Mouse (Mus musculus) hindbrain, embryonic 13.5 days (tissue): ENCODE data around the gene Slc12a7. TPM values are rescaled to one million over a fixed set of nuclear protein-coding genes. Genes with fewer than 3 reads are reported as not detected.
"Not testable (repeated sequence)": the region's sequence is repeated elsewhere in the genome, so short reads cannot be mapped to it uniquely, and the experiment has no call there.

Experiments
- ATAC-seq: fragments of 200-750 bp; cut with Nextera tagmentation; 2 replicates; pipeline ENCODE4 v1.8.0; 2017; ENCODE audit warnings: moderate TSS enrichment; ENCODE audit not compliant: low FRiP score
- H3K27ac ChIP-seq: fragments of 300-500 bp; sonication (generic); 2 replicates; pipeline ENCODE4 v1.5.1; 2015; ENCODE audit warnings: inconsistent platforms, mild to moderate bottlenecking, moderate library complexity
- H3K27me3 ChIP-seq: fragments of 300-500 bp; sonication (generic); 2 replicates; pipeline ENCODE4 v1.6.1; 2015; ENCODE audit warnings: mild to moderate bottlenecking, inconsistent platforms
- H3K36me3 ChIP-seq: fragments of 300-500 bp; sonication (generic); 2 replicates; pipeline ENCODE4 v1.6.1; 2015; ENCODE audit warnings: mild to moderate bottlenecking, inconsistent platforms
- H3K4me1 ChIP-seq: fragments of 300-500 bp; sonication (generic); replicated peaks from 2 replicates; pipeline ENCODE4 v1.6.1; 2015; ENCODE audit warnings: inconsistent platforms
- H3K4me2 ChIP-seq: fragments of 300-500 bp; sonication (generic); 2 replicates; pipeline ENCODE4 v1.6.1; 2015; ENCODE audit warnings: inconsistent platforms, mild to moderate bottlenecking, moderate library complexity
- H3K4me3 ChIP-seq: fragments of 300-500 bp; sonication (generic); 2 replicates; pipeline ENCODE4 v1.5.1; 2015; ENCODE audit warnings: mild to moderate bottlenecking, inconsistent platforms
- H3K9ac ChIP-seq: fragments of 300-500 bp; sonication (generic); 2 replicates; pipeline ENCODE4 v1.6.1; 2015; ENCODE audit warnings: mild to moderate bottlenecking, inconsistent platforms
- H3K9me3 ChIP-seq: fragments of 300-500 bp; sonication (generic); 2 replicates; pipeline ENCODE4 v1.6.1; 2016; ENCODE audit warnings: inconsistent platforms
- WGBS: fragments of 180-500 bp; shearing (Covaris S2); methylation state at CpG from one replicate; pipeline ENCODE4 v1.1.7; 2015; 5-methylcytosine and 5-hydroxymethylcytosine counted together
- polyA plus RNA-seq: library from polyadenylated mRNA; unstranded; fragments of >200 nt; fragmentation: Nextera tagmentation; extraction: Ambion mirVana; gene quantifications from 2 replicates; pipeline ENCODE4 v1.2.1, GENCODE M21; 2015

Gene Slc12a7
- polyA plus RNA-seq, 1 experiment from 2014 or later: 14.3 TPM

DNA sequence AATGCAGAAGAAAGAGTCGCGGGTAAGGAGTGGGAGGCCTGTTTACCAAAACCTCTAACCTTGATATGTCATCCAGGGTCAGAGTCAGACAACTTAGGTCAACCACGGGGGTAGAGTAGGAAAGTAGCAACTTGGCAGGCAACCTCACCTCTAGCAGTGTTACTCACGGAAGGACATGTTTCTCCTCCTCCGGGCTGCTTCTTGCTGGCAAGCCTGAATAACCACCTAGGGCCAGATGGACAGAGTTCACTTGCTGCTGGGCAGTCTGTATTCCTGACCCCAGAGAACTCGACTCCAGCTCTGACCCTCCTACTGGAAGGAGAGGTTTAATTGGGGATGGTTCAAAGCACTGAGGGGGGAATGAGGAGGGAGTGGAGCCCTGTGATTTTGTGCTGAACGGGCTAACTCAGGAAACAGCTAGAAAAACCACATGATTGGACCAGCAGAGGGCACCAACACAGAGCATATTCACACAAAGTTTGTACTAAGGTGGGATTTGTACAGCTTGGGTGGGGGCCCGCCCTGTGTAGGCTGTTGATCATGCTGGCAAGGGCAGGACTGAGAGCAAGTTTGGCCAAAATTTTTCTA is 9.7 kb upstream of the Slc12a7 start:
- H3K4me1 ChIP-seq: no peaks in the 10 kb centered on the region; the same call in 1 of the 2 replicates
- H3K9ac ChIP-seq: no peak overlapping the region
- no peaks in the 10 kb centered on the region for H3K27me3 ChIP-seq
- ATAC-seq: 0 out of 2 replicates have a peak, but pooled peaks have one; percentile 36
- H3K4me2 ChIP-seq: no peak overlapping the region
- no peaks in the 10 kb centered on the region for H3K36me3 ChIP-seq
- H3K27ac ChIP-seq: no peak overlapping the region
- no peak overlapping the region for H3K4me3 ChIP-seq
- WGBS: 42% methylated on average over 8 of the region's 8 CpGs
- no peaks in the 10 kb centered on the region for H3K9me3 ChIP-seq

DNA sequence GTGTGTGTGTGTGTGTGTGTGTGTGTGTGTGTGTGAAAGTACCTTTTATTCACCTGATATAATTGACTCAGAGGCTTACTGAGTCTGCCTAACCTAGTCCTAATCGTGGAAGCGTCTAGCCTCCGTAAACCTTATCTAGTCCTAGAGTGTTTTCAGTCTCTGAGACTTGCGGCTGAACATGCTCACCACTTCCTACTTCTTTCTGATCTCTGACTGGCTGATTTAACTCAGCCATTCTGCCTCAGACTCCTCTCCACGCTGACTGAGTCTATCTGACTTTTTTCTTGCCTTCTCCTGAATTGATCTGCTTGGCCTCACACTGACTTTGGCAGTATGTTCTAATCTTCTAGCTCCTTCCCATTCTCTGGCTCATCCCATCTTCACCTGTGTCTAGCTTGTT is 7.6 kb upstream of the Slc12a7 start:
- WGBS: 88% methylated on average over 5 of the region's 5 CpGs
- Histone ChIP-seq H3K4me1 (no peaks in the 10 kb centered on the region; the same call in 1 of the 2 replicates), H3K36me3 (no peaks in the 10 kb centered on the region), H3K27ac (no peak overlapping the region), H3K9ac (no peak overlapping the region), H3K27me3 (no peaks in the 10 kb centered on the region), H3K9me3 (no peaks in the 10 kb centered on the region), H3K4me3 (no peak overlapping the region), H3K4me2 (no peak overlapping the region)
- ATAC-seq: no peak

DNA sequence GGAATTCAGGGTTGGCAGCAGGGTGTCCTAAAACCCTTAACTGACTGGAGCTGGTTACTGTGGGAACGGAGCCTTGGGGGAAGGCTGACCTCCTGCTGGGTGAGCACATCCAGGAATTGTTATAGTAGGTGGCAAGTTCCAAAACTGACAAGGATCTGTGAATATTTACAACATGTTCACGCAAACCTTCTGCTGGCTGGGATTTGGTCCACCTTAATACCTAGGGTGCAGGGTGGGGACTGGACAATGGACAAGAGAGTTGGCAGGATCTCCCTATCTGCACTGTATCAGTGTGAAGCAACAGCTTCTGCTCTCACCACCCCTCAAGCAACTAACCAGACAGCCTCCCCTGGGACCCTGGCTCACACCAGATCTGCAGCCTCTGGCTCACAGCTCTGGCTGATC is 5.3 kb upstream of the Slc12a7 start:
- H3K36me3 ChIP-seq: no peaks in the 10 kb centered on the region
- no peak overlapping the region for H3K27ac ChIP-seq
- no peak overlapping the region for H3K9ac ChIP-seq
- H3K27me3 ChIP-seq: peaks cover 7% of the 10 kb centered on the region
- 18% methylated on average over 2 of the region's 2 CpGs for WGBS
- H3K4me1 ChIP-seq: peaks cover 5% of the 10 kb centered on the region
- ATAC-seq: no peak
- no peaks in the 10 kb centered on the region for H3K9me3 ChIP-seq
- no peak overlapping the region for H3K4me3 ChIP-seq
- no peak overlapping the region for H3K4me2 ChIP-seq

DNA sequence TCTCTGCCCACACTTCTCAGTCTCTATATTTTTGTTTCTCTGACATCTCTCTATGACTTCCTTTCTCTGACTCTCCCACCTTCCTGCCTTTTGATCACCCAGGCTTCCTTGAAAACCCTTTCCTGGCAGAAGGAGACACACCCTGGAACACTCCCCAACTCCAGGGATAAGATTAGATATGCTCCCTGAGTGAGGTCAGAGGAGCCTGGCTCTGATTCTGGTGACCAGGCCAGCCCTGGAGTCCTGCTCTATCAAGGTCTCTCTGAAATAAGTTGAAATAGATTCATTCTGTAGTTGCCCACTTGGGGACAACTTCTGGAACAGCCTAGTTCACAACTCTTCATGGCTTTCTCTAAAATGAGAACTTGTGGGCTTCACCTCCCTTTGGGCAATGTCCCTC is 4.3 kb upstream of the Slc12a7 start:
- H3K4me1 ChIP-seq: peaks cover 11% of the 10 kb centered on the region
- no peak overlapping the region for H3K4me2 ChIP-seq
- no peak overlapping the region for H3K4me3 ChIP-seq
- no peak overlapping the region for H3K9ac ChIP-seq
- no peak for ATAC-seq
- H3K27me3 ChIP-seq: peaks cover 15% of the 10 kb centered on the region
- H3K36me3 ChIP-seq: no peaks in the 10 kb centered on the region
- no peak overlapping the region for H3K27ac ChIP-seq
- no peaks in the 10 kb centered on the region for H3K9me3 ChIP-seq

DNA sequence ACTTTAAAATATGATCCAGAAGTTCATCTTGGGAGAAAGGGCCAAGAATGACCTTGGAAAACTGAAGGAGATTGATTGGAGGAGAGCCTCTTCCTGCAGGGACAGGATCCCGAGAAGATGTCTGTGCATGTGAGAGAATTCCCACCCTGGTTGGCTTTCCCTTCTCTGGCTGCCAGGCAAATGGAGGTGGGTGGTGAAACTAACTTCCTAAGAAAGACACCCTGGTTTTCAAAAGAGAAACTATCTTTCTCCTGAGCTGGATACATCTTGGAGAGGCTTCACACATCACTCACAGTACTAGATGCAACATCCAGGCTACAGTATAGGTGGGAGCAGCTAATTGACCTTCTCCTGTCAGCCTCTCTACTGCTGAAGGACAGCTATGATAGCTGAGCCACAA is 2.0 kb upstream of the Slc12a7 start:
- no peak for ATAC-seq

DNA sequence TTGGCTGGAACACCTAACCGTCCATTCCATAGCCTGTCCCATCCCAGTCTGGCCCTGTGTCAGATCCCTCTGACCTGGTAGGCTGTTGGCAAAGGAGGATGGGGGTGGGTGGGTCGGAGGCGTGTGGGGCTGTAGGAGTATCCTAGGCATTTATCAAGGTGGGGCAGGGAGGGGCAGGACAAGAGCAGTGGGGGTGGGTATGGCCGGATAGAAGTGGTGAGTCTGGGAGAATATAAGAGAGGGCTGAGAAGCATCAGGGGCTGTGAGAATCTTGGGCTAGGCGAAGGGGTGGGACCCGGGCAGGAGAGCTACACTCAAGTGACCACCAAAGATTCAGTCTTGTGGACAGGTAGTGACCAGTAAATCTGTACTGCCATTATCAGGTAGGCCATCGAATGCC is 659 bp upstream of the Slc12a7 start:
- Histone ChIP-seq H3K27me3 (peaks cover 31% of the 10 kb centered on the region), H3K4me2 (peak overlapping the region; percentile 68), H3K9ac (peak overlapping the region; percentile 66; the same call in 1 of the 2 replicates), H3K36me3 (no peaks in the 10 kb centered on the region), H3K9me3 (no peaks in the 10 kb centered on the region), H3K27ac (no peak overlapping the region), H3K4me1 (peaks cover 11% of the 10 kb centered on the region), H3K4me3 (peak overlapping the region; percentile 40)
- ATAC-seq: peak; percentile 37; the same call in 1 of the 2 replicates
- 71% methylated on average over 7 of the region's 7 CpGs for WGBS

More for the DNA sequence above, 2.0 kb upstream of the Slc12a7 start:
- Histone ChIP-seq H3K4me1 (peaks cover 11% of the 10 kb centered on the region), H3K27me3 (peaks cover 31% of the 10 kb centered on the region), H3K4me2 (no peak overlapping the region), H3K4me3 (no peak overlapping the region), H3K9me3 (no peaks in the 10 kb centered on the region), H3K27ac (no peak overlapping the region), H3K9ac (no peak overlapping the region), H3K36me3 (no peaks in the 10 kb centered on the region)
- 79% methylated on average over 1 of the region's 1 CpGs for WGBS

DNA sequence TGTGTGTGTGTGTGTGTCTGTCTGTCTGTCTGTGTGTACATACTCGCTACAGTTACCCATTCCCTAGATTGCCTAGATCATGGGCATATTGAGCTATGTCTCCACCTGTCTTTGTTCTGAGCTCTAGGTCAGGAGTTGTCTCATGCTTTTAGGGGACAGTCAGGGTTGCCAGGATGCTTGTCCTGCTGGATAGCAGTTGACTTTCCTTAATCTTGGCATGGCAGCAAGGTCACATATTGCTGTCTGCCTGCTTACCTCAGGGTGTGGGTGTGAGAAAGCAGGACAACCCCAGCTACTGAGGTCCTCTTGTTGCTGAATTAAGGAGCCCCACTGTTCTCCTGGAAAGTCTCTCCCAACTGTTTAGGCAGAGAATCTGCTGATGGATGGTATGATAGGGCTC is 1.5 kb downstream of the Slc12a7 start:
- Histone ChIP-seq H3K9me3 (no peaks in the 10 kb centered on the region), H3K36me3 (no peaks in the 10 kb centered on the region), H3K4me3 (no peak overlapping the region), H3K27me3 (peaks cover 31% of the 10 kb centered on the region), H3K9ac (no peak overlapping the region), H3K27ac (no peak overlapping the region), H3K4me2 (no peak overlapping the region), H3K4me1 (peaks cover 11% of the 10 kb centered on the region)
- WGBS: 81% methylated on average over 1 of the region's 1 CpGs
- ATAC-seq: no peak

DNA sequence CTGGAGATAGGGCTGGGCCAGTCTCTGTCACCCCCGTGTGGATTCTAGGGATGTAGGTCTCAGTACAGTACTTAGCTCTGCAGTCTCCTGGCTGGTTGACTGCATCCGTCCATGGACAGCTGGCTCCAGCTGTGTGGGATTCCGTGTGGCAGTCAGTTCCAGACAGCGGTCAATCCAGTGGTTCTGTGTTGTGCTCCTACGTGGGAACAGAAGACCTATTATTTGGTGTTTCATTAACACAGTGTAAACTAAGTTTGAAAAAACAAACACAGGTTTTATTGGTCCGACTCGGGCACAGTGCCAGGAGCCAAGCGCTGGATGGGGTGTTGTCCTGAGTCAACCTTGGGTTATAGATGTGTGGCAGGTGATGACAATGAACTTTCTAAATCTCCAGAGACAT is 2.4 kb downstream of the Slc12a7 start:
- Histone ChIP-seq H3K4me3 (no peak overlapping the region), H3K9ac (no peak overlapping the region), H3K9me3 (no peaks in the 10 kb centered on the region), H3K4me2 (no peak overlapping the region), H3K27ac (no peak overlapping the region), H3K4me1 (peaks cover 11% of the 10 kb centered on the region), H3K36me3 (no peaks in the 10 kb centered on the region), H3K27me3 (peaks cover 31% of the 10 kb centered on the region)
- WGBS: 86% methylated on average over 8 of the region's 8 CpGs
- ATAC-seq: no peak

DNA sequence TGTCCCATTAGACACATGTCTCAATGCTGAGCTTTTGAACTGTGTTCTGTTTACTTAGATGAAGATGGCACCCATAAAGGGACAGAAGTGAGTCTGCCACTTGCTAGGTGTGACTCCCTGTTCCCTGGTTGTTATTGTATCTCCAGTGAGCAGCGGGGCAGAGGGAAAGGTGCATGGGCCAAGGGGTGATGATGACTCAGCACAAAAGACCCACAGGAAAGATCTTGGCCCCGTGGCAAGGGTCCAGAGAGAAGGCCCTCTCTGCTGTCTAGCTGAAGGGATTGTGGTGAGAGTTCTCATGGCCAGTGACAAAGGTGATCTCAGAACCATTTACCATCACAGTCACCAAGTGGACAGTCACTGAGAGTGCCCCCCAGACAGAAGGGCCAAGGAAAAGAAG is 3.0 kb downstream of the Slc12a7 start:
- WGBS: 84% methylated on average over 2 of the region's 2 CpGs
- Histone ChIP-seq H3K27me3 (peaks cover 31% of the 10 kb centered on the region), H3K4me2 (no peak overlapping the region), H3K36me3 (no peaks in the 10 kb centered on the region), H3K9ac (no peak overlapping the region), H3K27ac (no peak overlapping the region), H3K4me1 (peaks cover 11% of the 10 kb centered on the region), H3K4me3 (no peak overlapping the region), H3K9me3 (no peaks in the 10 kb centered on the region)
- no peak for ATAC-seq

DNA sequence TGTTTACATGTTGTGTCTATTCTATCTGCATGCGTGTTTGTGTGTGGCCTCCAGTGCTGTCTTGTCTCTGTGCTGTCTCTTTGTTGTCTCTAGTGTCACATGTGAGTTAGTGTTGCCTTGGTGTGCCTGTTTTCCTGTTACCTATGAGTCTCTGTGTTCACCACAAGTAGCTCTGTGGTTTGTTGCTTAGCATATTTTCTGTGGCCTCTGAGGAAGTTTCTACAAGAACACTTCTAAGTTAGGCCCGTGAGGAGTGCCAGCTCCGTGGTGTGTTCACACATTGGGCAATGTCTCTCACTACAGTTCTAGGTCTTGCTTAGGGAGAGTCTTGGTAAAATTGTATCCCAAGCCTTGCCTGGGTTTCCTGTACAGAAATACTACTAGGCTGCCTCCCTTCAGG is 4.0 kb downstream of the Slc12a7 start:
- Histone ChIP-seq H3K27ac (no peak overlapping the region), H3K36me3 (no peaks in the 10 kb centered on the region), H3K9ac (no peak overlapping the region), H3K4me2 (no peak overlapping the region), H3K4me1 (peaks cover 11% of the 10 kb centered on the region), H3K9me3 (no peaks in the 10 kb centered on the region), H3K4me3 (no peak overlapping the region), H3K27me3 (peaks cover 31% of the 10 kb centered on the region)
- ATAC-seq: no peak
- 88% methylated on average over 3 of the region's 3 CpGs for WGBS

DNA sequence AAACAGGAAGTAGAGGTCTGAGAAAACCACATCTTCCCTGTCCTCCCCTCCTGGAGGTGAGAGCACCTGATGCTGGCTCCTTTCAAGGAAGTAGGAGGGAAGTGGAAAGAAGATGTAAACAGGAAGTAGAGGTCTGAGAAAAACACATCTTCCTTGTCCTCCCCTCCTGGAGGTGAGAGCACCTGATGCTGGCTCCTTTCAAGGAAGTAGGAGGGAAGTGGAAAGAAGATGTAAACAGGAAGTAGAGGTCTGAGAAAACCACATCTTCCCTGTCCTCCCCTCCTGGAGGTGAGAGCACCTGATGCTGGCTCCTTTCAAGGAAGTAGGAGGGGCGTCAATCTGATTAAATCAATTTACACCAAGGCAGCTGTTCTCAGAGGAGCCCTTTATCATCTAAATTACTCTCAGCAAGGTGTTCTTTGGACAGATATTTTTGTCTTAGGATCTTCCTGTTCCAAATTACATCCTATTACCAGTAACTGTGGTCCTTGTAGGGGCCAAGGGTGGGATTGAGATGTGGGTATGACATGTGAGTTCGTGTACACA is 7.6 kb downstream of the Slc12a7 start:
- H3K27ac ChIP-seq, H3K9ac ChIP-seq: not testable (repeated sequence)

DNA sequence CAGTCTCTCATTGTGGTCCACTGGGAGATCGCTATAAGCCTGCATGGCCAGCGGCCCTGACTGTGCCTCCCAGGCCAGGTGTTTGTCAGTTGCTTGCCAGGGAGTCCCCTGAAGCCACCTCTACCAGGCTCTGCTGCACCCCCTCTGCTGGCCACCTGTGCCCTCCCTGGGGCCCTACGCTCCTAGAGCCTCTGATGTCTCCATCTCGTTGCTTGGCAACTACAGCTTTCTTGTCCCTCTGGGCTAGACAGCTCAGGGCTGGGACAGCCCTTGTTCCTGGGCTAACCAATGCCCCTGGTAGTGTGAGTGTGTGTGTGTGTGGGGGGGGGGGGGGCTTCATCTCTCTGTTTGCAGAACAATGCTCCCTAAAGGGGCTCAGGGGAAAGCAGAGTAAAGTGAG is 10.1 kb downstream of the Slc12a7 start:
- H3K27me3 ChIP-seq: no peaks in the 10 kb centered on the region
- 41% methylated on average over 4 of the region's 4 CpGs for WGBS
- no peaks in the 10 kb centered on the region for H3K36me3 ChIP-seq
- H3K9me3 ChIP-seq: no peaks in the 10 kb centered on the region
- H3K4me2 ChIP-seq: no peak overlapping the region
- H3K4me3 ChIP-seq: no peak overlapping the region
- peak; percentile 65; the same call in 1 of the 2 replicates for ATAC-seq
- no peak overlapping the region for H3K27ac ChIP-seq
- H3K4me1 ChIP-seq: peaks cover 13% of the 10 kb centered on the region
- no peak overlapping the region for H3K9ac ChIP-seq

More for the DNA sequence above, 7.6 kb downstream of the Slc12a7 start:
- not testable (repeated sequence) for ATAC-seq, H3K36me3 ChIP-seq, H3K4me2 ChIP-seq, H3K4me3 ChIP-seq, H3K27me3 ChIP-seq, H3K9me3 ChIP-seq
- peaks cover 13% of the 10 kb centered on the region for H3K4me1 ChIP-seq
- 51% methylated on average over 2 of the region's 2 CpGs for WGBS

DNA sequence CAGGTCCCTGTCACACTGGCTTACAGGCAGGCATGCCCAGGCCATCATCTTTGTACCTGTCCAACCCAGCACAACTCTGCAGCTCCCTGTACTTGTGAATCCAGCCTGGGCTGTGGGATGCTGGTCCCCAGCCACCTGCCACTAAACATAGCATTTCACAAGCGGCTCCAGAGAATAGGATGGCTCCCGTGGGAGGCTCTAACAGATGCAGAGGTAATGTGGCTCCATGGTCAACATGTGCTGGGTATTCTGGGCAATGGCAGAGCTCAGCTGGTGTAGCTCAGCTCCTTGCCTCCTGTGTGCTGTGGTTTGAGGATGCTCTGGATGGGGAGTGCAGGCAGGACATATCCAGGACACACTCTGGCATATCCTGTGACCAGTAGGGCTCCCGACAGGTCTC is 10.8 kb downstream of the Slc12a7 start:
- Histone ChIP-seq H3K4me2 (no peak overlapping the region), H3K27ac (no peak overlapping the region), H3K9ac (no peak overlapping the region), H3K9me3 (no peaks in the 10 kb centered on the region), H3K4me1 (peaks cover 16% of the 10 kb centered on the region), H3K36me3 (no peaks in the 10 kb centered on the region), H3K4me3 (no peak overlapping the region), H3K27me3 (no peaks in the 10 kb centered on the region)
- no peak for ATAC-seq
- 68% methylated on average over 3 of the region's 3 CpGs for WGBS
